Mouse (Mus musculus): ENCODE results near the gene Tcaim.
A peak's percentile ranks its signal among the peaks of the same experiment; 100 is the strongest.
"Not testable (repeated sequence)": the region's sequence is repeated elsewhere in the genome, so short reads cannot be mapped to it uniquely, and the experiment has no call there.

Tcaim gene

GRCm38 (mm10) chr9:122854526-122854925 lies 49.2 kb downstream of the Tcaim start:
- DNase-seq (ENCODE audit: extremely low spot score, low spot score), result no peak

DNA sequence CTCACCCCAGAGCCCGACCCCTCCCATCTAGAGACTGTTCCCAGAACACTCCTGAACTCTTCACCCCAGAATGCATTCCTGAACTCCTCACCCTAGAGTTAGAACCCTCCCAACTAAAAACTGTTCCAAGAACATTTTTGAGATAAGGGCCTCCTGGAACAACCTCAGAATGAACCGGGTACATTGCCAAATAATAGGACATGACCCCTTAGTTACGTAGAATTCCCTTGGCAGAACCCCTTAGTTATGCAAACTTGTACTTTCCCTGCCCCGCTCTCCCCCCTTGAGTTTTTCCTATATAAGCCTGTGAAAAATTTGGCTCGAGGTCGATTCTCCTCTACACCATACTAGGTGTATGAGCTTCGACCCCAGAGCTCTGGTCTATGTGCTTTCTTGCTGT lies 49.8 kb downstream of the Tcaim start:
- DNase-seq (ENCODE audit: extremely low spot score, low spot score), result not testable (repeated sequence)

GRCm38 (mm10) chr9:122855617-122856016 lies 50.3 kb downstream of the Tcaim start:
- DNase-seq (ENCODE audit: extremely low spot score, low spot score), result no peak

DNA sequence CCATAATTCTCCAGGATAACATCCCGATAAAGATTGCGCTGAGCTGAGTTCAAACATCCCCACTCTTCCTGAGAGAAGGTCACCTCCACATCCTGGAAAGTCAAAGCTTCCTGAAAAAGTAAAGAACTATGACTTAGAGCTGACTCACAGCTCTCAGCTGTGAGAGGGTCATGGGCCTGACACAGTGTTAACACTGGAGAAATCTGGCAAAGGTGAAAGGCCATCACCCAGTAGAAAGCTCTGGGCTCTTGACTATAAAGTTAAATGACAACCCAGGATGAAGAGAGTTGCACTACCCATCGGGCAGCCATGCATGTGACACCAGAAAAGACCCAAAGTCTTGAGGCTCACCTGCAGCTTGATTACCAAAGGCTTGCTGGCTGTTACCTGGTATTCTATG lies 51.4 kb downstream of the Tcaim start:
- DNase-seq (ENCODE audit: extremely low spot score, low spot score), result no peak

- DNase-seq (ENCODE audit: extremely low spot score, low spot score), result no peak
Observed at GRCm38 (mm10) chr9:122860752-122861151, 55.4 kb downstream of the Tcaim start.

- DNase-seq (ENCODE audit: extremely low spot score, low spot score), result no peak
Observed at GRCm38 (mm10) chr9:122863731-122864130, 58.4 kb downstream of the Tcaim start.

DNA sequence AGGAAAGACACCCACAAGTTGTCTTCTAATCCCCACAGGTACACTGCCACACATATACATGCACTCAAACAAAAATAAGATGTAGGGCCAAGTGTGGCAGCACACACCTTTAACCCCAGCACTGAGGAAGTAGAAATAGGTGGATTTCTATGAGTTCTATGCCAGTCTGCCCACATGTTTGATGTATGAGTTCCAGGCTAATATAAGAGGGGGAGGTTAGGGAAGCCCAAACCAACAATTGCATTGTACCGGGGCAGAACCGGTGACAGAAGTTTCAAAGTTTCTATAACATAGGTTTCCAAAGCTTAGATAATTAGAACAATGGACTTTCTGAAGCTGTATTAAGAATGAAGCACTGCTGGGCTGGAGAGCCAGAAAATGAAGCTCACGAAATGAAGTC lies 59.5 kb downstream of the Tcaim start:
- DNase-seq (ENCODE audit: extremely low spot score, low spot score), result no peak

DNA sequence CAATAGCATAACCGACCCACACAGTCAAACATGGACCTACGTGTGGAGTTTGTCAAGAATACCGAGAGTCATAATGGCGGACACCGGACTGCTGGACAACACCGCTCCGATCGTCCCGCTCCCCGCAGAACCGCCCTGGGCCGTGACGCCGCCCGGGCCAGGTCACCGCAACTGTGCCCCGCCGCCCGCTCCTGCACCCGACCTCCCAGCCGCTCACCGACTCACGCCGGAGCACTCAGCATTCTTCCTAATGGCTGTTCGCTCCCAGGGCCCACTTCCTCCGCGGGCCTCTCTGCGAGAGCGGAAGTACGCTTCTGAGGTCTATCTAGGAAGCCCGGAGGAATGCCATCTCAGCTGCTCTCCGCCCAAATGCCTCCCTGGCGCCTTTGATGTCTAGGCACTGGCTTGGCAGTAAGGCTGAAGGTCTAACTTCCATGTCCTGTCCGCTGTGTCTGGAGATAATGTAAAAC lies 60.4 kb downstream of the Tcaim start, which contains the start of gene Zfp445:
Gene Zfp445, minus strand, starts transcription at position 310 of the 470 bp plus-strand sequence.
- peak; percentile 89 for DNase-seq (ENCODE audit: extremely low spot score, low spot score)

DNA sequence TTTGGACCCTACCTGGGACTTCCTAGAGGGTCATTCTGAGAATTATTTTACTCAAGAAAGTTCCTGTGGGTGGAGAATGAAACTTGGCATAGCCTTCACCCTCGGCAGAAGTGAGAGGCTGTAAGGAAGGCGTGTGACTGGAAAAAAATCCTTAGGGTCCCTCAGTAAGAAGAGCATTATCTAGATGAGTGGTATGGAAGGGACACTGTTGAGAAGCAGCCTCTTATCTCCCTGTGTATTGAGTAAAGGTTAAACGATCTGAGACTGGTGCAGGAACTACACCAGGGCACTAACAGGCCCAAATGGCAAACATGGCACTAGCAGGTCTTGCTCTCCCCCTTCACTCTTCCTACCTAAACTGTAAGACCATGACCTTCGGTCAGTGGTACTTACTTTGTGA lies 60.9 kb downstream of the Tcaim start:
- no peak for DNase-seq (ENCODE audit: extremely low spot score, low spot score)

- no peak for DNase-seq (ENCODE audit: extremely low spot score, low spot score)
Observed at GRCm38 (mm10) chr9:122872595-122872994, 67.3 kb downstream of the Tcaim start.

DNA sequence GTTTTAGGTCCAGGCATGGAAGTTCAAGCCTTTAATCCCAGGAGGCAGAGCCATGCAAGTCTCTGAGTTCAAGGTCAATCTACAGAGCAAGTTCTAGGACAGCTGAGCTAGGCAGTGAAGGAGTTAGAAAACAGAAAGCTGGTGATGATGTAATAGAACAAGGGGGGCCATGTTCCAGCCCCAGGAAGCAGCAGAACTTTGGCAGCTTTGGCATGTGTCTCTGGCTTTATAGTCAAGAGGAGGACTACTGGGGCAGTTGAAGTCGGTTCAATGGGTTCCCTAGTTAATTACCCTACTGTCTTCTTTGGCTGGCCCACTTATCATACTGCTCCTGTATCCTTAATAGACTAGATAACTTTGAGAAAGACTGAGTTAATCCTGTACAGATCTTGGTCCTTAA lies 69.3 kb downstream of the Tcaim start:
- no peak for DNase-seq (ENCODE audit: extremely low spot score, low spot score)

- no peak for DNase-seq (ENCODE audit: extremely low spot score, low spot score)
Observed at GRCm38 (mm10) chr9:122875145-122875544, 69.8 kb downstream of the Tcaim start.

- DNase-seq (ENCODE audit: extremely low spot score, low spot score), result no peak
Observed at GRCm38 (mm10) chr9:122885385-122885784, 80.0 kb downstream of the Tcaim start, which contains the start of gene Zkscan7. Gene Zkscan7 (plus strand): TSS chr9:122885685.
